Mouse (Mus musculus) midbrain, embryonic 14.5 days (tissue): ENCODE measurements at regions not wholly inside any gene's neighbourhood (a gene's known extent, or its start where the extent isn't known, plus 50 kb on each side); places are given as distances from the start of the nearest gene placed in this dataset.

Experiments
- ATAC-seq: fragments of 200-750 bp; cut with Nextera tagmentation; 2 replicates; pipeline ENCODE4 v1.8.0; 2017; ENCODE audit warnings: moderate number of reproducible peaks, moderate library complexity; ENCODE audit not compliant: low FRiP score, low TSS enrichment
- DNase-seq: peaks from one replicate; pipeline ENCODE4 v3.0.0-alpha.2; 2015
- H3K27ac ChIP-seq: fragments of 300-500 bp; sonication (generic); replicated peaks from 2 replicates; pipeline ENCODE4 v1.5.1; 2014; ENCODE audit warnings: mild to moderate bottlenecking, low read depth, low read length, moderate library complexity
- H3K27me3 ChIP-seq: fragments of 300-500 bp; sonication (generic); 2 replicates; pipeline ENCODE4 v1.6.1; 2014; ENCODE audit warnings: low read length, control low read depth, mixed read lengths; ENCODE audit not compliant: control insufficient read depth, insufficient read depth
- H3K36me3 ChIP-seq: fragments of 300-500 bp; sonication (generic); 2 replicates; pipeline ENCODE4 v1.6.1; 2014; ENCODE audit warnings: low read length, control low read depth; ENCODE audit not compliant: control insufficient read depth, insufficient read depth
- H3K4me1 ChIP-seq: fragments of 300-500 bp; sonication (generic); 2 replicates; pipeline ENCODE4 v1.6.1; 2014; ENCODE audit warnings: mild to moderate bottlenecking, antibody characterized with exemption, low read length, control low read depth; ENCODE audit not compliant: control insufficient read depth, insufficient read depth
- H3K4me2 ChIP-seq: fragments of 300-500 bp; sonication (generic); 2 replicates; pipeline ENCODE4 v1.6.1; 2014; ENCODE audit warnings: mild to moderate bottlenecking, low read length, moderate library complexity
- H3K4me3 ChIP-seq: fragments of 300-500 bp; sonication (generic); replicated peaks from 2 replicates; pipeline ENCODE4 v1.5.1; 2014; ENCODE audit warnings: low read depth, low read length
- H3K9ac ChIP-seq: fragments of 300-500 bp; sonication (generic); replicated peaks from 2 replicates; pipeline ENCODE4 v1.6.1; 2014; ENCODE audit warnings: mild to moderate bottlenecking, low read length, moderate library complexity
- H3K9me3 ChIP-seq: fragments of 300-500 bp; sonication (generic); 2 replicates; pipeline ENCODE4 v1.6.1; 2016; ENCODE audit warnings: low read length, control low read depth, mixed read lengths; ENCODE audit not compliant: control insufficient read depth
- WGBS: fragments of 180-500 bp; shearing (Covaris S2); extraction: QIAGEN DNeasy Blood & Tissue Kit; methylation state at CpG from one replicate; pipeline ENCODE4 v1.1.7; 2014; 5-methylcytosine and 5-hydroxymethylcytosine counted together

- 81% methylated on average over 4 of the region's 4 CpGs for WGBS
- Histone ChIP-seq H3K9ac (no peak overlapping the region), H3K4me2 (no peak overlapping the region), H3K9me3 (no peaks in the 10 kb centered on the region), H3K4me3 (no peak overlapping the region), H3K27ac (no peak overlapping the region), H3K4me1 (no peaks in the 10 kb centered on the region), H3K36me3 (no peaks in the 10 kb centered on the region), H3K27me3 (no peaks in the 10 kb centered on the region)
- DNase-seq (no peak), ATAC-seq (no peak)
Observed at GRCm38 (mm10) chr19:48123777-48124176, 82.0 kb upstream of the Sorcs3 start.

DNA sequence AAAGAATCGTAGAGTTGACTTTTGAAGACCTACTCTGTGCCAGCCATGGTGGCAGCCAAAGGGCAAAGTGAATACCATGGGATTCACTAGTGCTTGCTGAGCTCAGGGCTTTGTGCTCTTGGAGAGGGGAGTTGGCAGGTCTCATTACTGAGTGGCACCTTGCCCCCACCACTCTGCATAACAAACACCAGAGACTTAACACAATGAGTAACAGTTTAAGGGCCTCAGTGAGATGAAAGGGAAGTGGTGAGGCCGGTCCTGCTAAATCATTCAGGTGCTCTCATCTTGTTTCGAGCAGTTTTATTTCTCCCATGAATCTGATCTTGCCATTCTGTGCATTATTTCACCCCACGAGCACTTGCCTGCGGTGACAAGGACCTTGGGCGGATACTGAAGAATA is 80.1 kb upstream of the Sorcs3 start:
- Histone ChIP-seq H3K4me3 (no peak overlapping the region), H3K9me3 (no peaks in the 10 kb centered on the region), H3K36me3 (no peaks in the 10 kb centered on the region), H3K4me1 (no peaks in the 10 kb centered on the region), H3K9ac (no peak overlapping the region), H3K27ac (no peak overlapping the region), H3K4me2 (no peak overlapping the region), H3K27me3 (no peaks in the 10 kb centered on the region)
- ATAC-seq (no peak), DNase-seq (no peak)
- 85% methylated on average over 6 of the region's 6 CpGs for WGBS

- Histone ChIP-seq H3K4me2 (no peak overlapping the region), H3K9me3 (no peaks in the 10 kb centered on the region), H3K4me1 (no peaks in the 10 kb centered on the region), H3K27ac (no peak overlapping the region), H3K9ac (no peak overlapping the region), H3K36me3 (no peaks in the 10 kb centered on the region), H3K27me3 (no peaks in the 10 kb centered on the region), H3K4me3 (no peak overlapping the region)
- ATAC-seq, result no peak
- 53% methylated on average over 12 of the region's 12 CpGs for WGBS
- DNase-seq, result no peak
Observed at GRCm38 (mm10) chr19:48128089-48128488, 77.7 kb upstream of the Sorcs3 start.

GRCm38 (mm10) chr19:48136231-48136630 is 69.6 kb upstream of the Sorcs3 start:
- H3K4me2 ChIP-seq, result no peak overlapping the region
- no peaks in the 10 kb centered on the region for H3K36me3 ChIP-seq
- H3K9me3 ChIP-seq, result no peaks in the 10 kb centered on the region
- no peaks in the 10 kb centered on the region for H3K4me1 ChIP-seq
- ATAC-seq (no peak), DNase-seq (no peak)
- no peak overlapping the region for H3K4me3 ChIP-seq
- no peaks in the 10 kb centered on the region for H3K27me3 ChIP-seq
- no peak overlapping the region for H3K27ac ChIP-seq
- 88% methylated on average over 8 of the region's 8 CpGs for WGBS
- no peak overlapping the region for H3K9ac ChIP-seq

DNA sequence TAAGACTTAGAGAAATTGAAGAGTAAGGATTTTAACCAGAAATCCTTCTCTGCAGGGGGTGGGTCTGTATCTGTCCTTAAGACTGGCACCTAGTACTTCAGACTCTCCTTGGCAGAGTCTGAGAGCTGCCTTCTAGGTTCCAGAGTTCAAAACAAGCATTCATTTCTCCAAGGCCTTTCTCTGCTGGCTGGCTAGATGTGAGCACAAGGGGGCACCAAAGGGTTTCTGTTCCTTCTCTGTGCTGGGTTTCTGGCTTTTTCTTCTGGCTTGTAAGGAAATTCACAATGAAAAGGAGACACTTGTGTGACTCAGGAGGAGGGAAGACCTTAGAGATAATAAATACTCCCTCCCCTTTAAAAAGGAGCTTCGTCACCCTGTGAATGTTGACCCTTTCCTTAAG is 61.7 kb upstream of the Sorcs3 start:
- H3K4me3 ChIP-seq, result no peak overlapping the region
- H3K27me3 ChIP-seq, result no peaks in the 10 kb centered on the region
- H3K9ac ChIP-seq, result no peak overlapping the region
- ATAC-seq (no peak), DNase-seq (peak; percentile 88)
- WGBS, result 7% methylated on average over 1 of the region's 1 CpGs
- H3K27ac ChIP-seq, result no peak overlapping the region
- no peaks in the 10 kb centered on the region for H3K36me3 ChIP-seq
- H3K9me3 ChIP-seq, result no peaks in the 10 kb centered on the region
- H3K4me1 ChIP-seq, result no peaks in the 10 kb centered on the region
- no peak overlapping the region for H3K4me2 ChIP-seq
